Comparison of ENCODE assay signal across 8 mouse cellular contexts in the genomic region with DNA sequence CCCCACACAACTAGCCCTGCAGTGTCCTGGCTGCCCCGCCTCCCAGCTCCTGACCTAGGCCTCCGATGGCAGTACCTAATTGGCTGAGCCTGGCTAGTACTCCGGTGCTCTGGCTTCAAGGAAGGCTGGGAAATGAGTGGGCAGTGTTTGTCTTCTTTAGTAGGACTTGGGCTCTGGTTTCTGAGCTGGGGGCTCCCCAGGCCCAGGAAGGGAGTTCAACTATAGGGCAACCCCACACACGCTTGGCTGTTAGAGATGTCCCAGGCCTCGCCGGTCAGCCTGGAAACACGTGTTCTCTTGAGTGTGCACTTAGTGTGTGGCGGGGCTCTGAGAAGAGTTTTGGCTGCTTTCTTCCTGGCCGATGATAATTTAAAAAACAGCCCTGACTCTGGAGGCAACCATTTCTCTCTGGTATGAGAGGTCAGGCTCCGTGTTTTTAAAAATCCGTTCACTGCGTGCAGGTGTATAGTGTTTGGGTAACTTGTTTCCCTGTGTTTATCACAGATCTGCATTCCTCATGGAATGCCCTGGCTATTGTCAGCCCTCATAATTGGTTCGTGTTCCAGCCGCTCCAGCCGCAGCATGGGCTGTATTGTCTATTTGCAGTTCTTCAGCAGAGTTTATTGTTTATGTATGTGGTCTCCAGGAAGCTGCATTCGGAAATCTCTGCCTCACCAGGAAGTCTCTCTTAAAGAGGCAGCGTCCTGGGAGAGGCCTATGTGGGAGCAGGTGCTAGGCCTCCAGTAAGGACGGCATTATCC.
DNase-seq lines count a peak whose midpoint lies in the region; ATAC-seq lines count a peak whose summit lies in the region.

No protein-coding gene starts in this region.

- peak; percentile 90 for ATAC-seq in kidney, embryonic 14.5 days (ENCODE audit: low FRiP score, low TSS enrichment)
- ATAC-seq in lung, embryonic 16.5 days (ENCODE audit: low read depth) = peak; percentile 72
- ATAC-seq in stomach, embryonic 16.5 days (ENCODE audit: insufficient read depth, low FRiP score) = peak; percentile 75; the same call in 1 of the 2 replicates

- no peaks in the 10 kb centered on the region for H3K27me3 ChIP-seq in kidney, embryonic 14.5 days (ENCODE audit: control insufficient read depth, insufficient read depth, low read length)
- no peaks in the 10 kb centered on the region for H3K27me3 ChIP-seq in lung, embryonic 16.5 days (ENCODE audit: control insufficient read depth, insufficient read depth, low read depth, low read length)
- no peaks in the 10 kb centered on the region for H3K27me3 ChIP-seq in stomach, embryonic 16.5 days (ENCODE audit: control insufficient read depth, insufficient read depth, low read length)

- H3K4me1 ChIP-seq in kidney, embryonic 14.5 days (ENCODE audit: control insufficient read depth, insufficient read depth, low read length) = peaks cover 19% of the 10 kb centered on the region
- H3K4me1 ChIP-seq in lung, embryonic 16.5 days (replicated peaks; ENCODE audit: control insufficient read depth, insufficient read depth, low read length) = peaks cover 6% of the 10 kb centered on the region
- H3K4me1 ChIP-seq in stomach, embryonic 16.5 days (ENCODE audit: control insufficient read depth, insufficient read depth, low read length) = peaks cover 24% of the 10 kb centered on the region

- DNase-seq in ovary, postnatal 14 days (ENCODE audit: low spot score) = peak; percentile 26
- DNase-seq in ovary, adult 18-20 months (ENCODE audit: low spot score) = no peak
- DNase-seq in heart, adult 11 months = peak; percentile 99
- DNase-seq in testis, postnatal 14 days (ENCODE audit: low spot score) = no peak
- DNase-seq in frontal cortex, postnatal 10 days (ENCODE audit: low spot score in 2 of 2) = no peak

- WGBS in kidney, embryonic 14.5 days = 11% methylated on average over 18 of the region's 18 CpGs
- WGBS in lung, embryonic 16.5 days = 18% methylated on average over 18 of the region's 18 CpGs
- WGBS in stomach, embryonic 16.5 days = 22% methylated on average over 18 of the region's 18 CpGs

- H3K36me3 ChIP-seq in kidney, embryonic 14.5 days (ENCODE audit: control insufficient read depth, insufficient read depth, low read length) = no peaks in the 10 kb centered on the region
- H3K36me3 ChIP-seq in lung, embryonic 16.5 days (ENCODE audit: control insufficient read depth, insufficient read depth, low read length) = no peaks in the 10 kb centered on the region
- H3K36me3 ChIP-seq in stomach, embryonic 16.5 days (ENCODE audit: control insufficient read depth, insufficient read depth, low read length) = no peaks in the 10 kb centered on the region

- H3K9ac ChIP-seq in kidney, embryonic 14.5 days (ENCODE audit: low read depth, low read length) = no peak overlapping the region; the same call in 1 of the 2 replicates
- 0 out of 2 replicates have a peak overlapping the region, but pooled peaks have one; percentile 8 for H3K9ac ChIP-seq in lung, embryonic 16.5 days (ENCODE audit: low read length)
- 0 out of 2 replicates have a peak overlapping the region, but pooled peaks have one; percentile 4 for H3K9ac ChIP-seq in stomach, embryonic 16.5 days (ENCODE audit: low read length)

- H3K4me3 ChIP-seq in kidney, embryonic 14.5 days (ENCODE audit: low read length) = no peak overlapping the region
- H3K4me3 ChIP-seq in lung, embryonic 16.5 days (ENCODE audit: low read length) = no peak overlapping the region
- no peak overlapping the region for H3K4me3 ChIP-seq in stomach, embryonic 16.5 days (replicated peaks; ENCODE audit: low read length)

- H3K4me2 ChIP-seq in kidney, embryonic 14.5 days (replicated peaks; ENCODE audit: low read depth, low read length) = peak overlapping the region; percentile 24; the same call in 1 of the 2 replicates
- no peak overlapping the region for H3K4me2 ChIP-seq in lung, embryonic 16.5 days (ENCODE audit: low read depth, low read length)
- peak overlapping the region; percentile 33 for H3K4me2 ChIP-seq in stomach, embryonic 16.5 days (ENCODE audit: low read depth, low read length)

- no peaks in the 10 kb centered on the region for H3K9me3 ChIP-seq in kidney, embryonic 14.5 days (ENCODE audit: control insufficient read depth, low read length)
- no peaks in the 10 kb centered on the region for H3K9me3 ChIP-seq in lung, embryonic 16.5 days (ENCODE audit: control insufficient read depth, low read length)
- H3K9me3 ChIP-seq in stomach, embryonic 16.5 days (replicated peaks; ENCODE audit: control insufficient read depth, low read length) = no peaks in the 10 kb centered on the region

- H3K27ac ChIP-seq in kidney, embryonic 14.5 days (ENCODE audit: low read depth, low read length) = peak overlapping the region; percentile 79
- peak overlapping the region; percentile 78 for H3K27ac ChIP-seq in lung, embryonic 16.5 days (ENCODE audit: low read length)
- peak overlapping the region; percentile 77 for H3K27ac ChIP-seq in stomach, embryonic 16.5 days (ENCODE audit: low read length)

Comparison
In these comparisons a context has a peak if more than half of its experiments do, and no peak if none do; other contexts are left out.
1. DNase-seq: peak in ovary, postnatal 14 days (single experiment) and heart, adult 11 months (single experiment); none in ovary, adult 18-20 months (single experiment), testis, postnatal 14 days (single experiment) and frontal cortex, postnatal 10 days (0 of 2).
2. Peak in every context shown above with its lines, with median percentiles within 50 percentile points of each other: ATAC-seq and H3K27ac ChIP-seq.